In the genomic region with DNA sequence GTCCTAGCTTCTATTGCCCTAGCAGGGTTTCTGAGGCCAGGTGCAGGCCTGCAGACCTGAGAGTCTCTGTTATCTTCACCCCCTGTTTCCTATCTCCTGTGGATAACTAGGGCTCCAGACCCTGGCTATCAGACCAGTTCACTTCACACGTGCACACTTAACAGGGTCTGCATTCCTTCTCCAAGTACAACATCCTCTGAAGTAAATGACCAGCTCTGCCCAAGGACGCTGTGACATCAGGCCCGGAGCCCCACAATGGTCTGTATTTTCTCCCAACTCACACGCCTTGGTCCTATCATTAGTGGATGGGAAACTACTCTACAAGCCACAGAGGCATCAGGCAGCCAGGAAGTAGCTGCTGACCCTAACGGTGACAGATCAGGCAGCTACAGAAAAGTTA, we compare ENCODE assay signal across 24 mouse cellular contexts.
DNase-seq lines count a peak whose midpoint lies in the region; ATAC-seq and TF ChIP-seq lines count a peak whose summit lies in the region.
"Had no signal": no experiment of that assay in that cellular context is flagged by ENCODE, and none has a peak within 500 bp of the region (broad histone marks: within the 10 kb centered on the region; RNA-seq: fewer than 3 reads in every experiment).

No protein-coding gene starts in this region.

- H3K27me3 ChIP-seq in heart, adult 2 months (ENCODE audit: control insufficient read depth, insufficient read depth, low read length) = no peaks in the 10 kb centered on the region
- no peaks in the 10 kb centered on the region for H3K27me3 ChIP-seq in heart, embryonic 11.5 days (ENCODE audit: control insufficient read depth, insufficient read depth, low read length)
- H3K27me3 ChIP-seq in heart, embryonic 13.5 days (replicated peaks) = no peaks in the 10 kb centered on the region
- H3K27me3 ChIP-seq: CH12.LX; embryonic facial prominence, embryonic 12.5 days; forebrain, embryonic 13.5 days; forebrain, embryonic 15.5 days; Patski had no signal

- no peaks in the 10 kb centered on the region for H3K79me2 ChIP-seq in heart, adult 2 months (replicated peaks; ENCODE audit: control insufficient read depth, insufficient read depth, low read length)

- no peaks in the 10 kb centered on the region for H3K36me3 ChIP-seq in heart, adult 2 months (ENCODE audit: control insufficient read depth, insufficient read depth, low read length)
- no peaks in the 10 kb centered on the region for H3K36me3 ChIP-seq in heart, embryonic 11.5 days (ENCODE audit: control insufficient read depth, insufficient read depth, low read length)
- H3K36me3 ChIP-seq in heart, embryonic 13.5 days = no peaks in the 10 kb centered on the region
- H3K36me3 ChIP-seq: embryonic facial prominence, embryonic 10.5 days; embryonic facial prominence, embryonic 12.5 days; forebrain, embryonic 15.5 days had no signal

- H3K9ac ChIP-seq in heart, adult 2 months (ENCODE audit: low read depth, low read length) = no peak overlapping the region
- no peak overlapping the region for H3K9ac ChIP-seq in heart, embryonic 11.5 days (ENCODE audit: low read depth, low read length)
- no peak overlapping the region for H3K9ac ChIP-seq in heart, embryonic 13.5 days
- H3K9ac ChIP-seq: embryonic facial prominence, embryonic 12.5 days; forebrain, embryonic 13.5 days; forebrain, embryonic 15.5 days had no signal

- no peak overlapping the region for H3K27ac ChIP-seq in heart, adult 2 months
- H3K27ac ChIP-seq in heart, embryonic 11.5 days (ENCODE audit: low read depth, low read length) = peak overlapping the region; percentile 6; the same call in 1 of the 2 replicates
- H3K27ac ChIP-seq in heart, embryonic 13.5 days (replicated peaks) = peak overlapping the region; percentile 51
- H3K27ac ChIP-seq: embryonic facial prominence, embryonic 10.5 days; embryonic facial prominence, embryonic 12.5 days; forebrain, embryonic 13.5 days; forebrain, embryonic 15.5 days had no signal

- no peak for TF ChIP-seq POLR2A in heart, adult 2 months (IDR thresholded peaks at IDR 0.05; ENCODE audit: insufficient read depth, low read depth, low read length)

- no peak overlapping the region for H3K4me3 ChIP-seq in heart, adult 2 months
- H3K4me3 ChIP-seq in heart, embryonic 11.5 days (ENCODE audit: low read depth, low read length) = no peak overlapping the region
- no peak overlapping the region for H3K4me3 ChIP-seq in heart, embryonic 13.5 days
- H3K4me3 ChIP-seq: embryonic facial prominence, embryonic 10.5 days; embryonic facial prominence, embryonic 12.5 days; forebrain, embryonic 13.5 days; forebrain, embryonic 15.5 days had no signal

- no peak overlapping the region for H3K4me2 ChIP-seq in heart, embryonic 11.5 days
- H3K4me2 ChIP-seq in heart, embryonic 13.5 days = no peak overlapping the region
- H3K4me2 ChIP-seq: embryonic facial prominence, embryonic 12.5 days; forebrain, embryonic 13.5 days; forebrain, embryonic 15.5 days had no signal

- H3K4me1 ChIP-seq in heart, adult 2 months (ENCODE audit: control insufficient read depth, insufficient read depth, low read length) = no peaks in the 10 kb centered on the region
- H3K4me1 ChIP-seq in heart, embryonic 11.5 days (ENCODE audit: control insufficient read depth, insufficient read depth, low read length) = peaks cover 9% of the 10 kb centered on the region
- peaks cover 23% of the 10 kb centered on the region for H3K4me1 ChIP-seq in heart, embryonic 13.5 days
- H3K4me1 ChIP-seq: embryonic facial prominence, embryonic 10.5 days; embryonic facial prominence, embryonic 12.5 days; forebrain, embryonic 13.5 days; forebrain, embryonic 15.5 days had no signal

- DNase-seq in heart, adult 11 months = peak; percentile 74
- DNase-seq in heart, adult 2 months = no peak
- no peak for DNase-seq in heart, postnatal 25 days (ENCODE audit: low spot score)
- no peak for DNase-seq in heart, postnatal 10 days
- DNase-seq: adrenal gland, adult 8-10 months; adrenal gland, postnatal 14 days; adrenal gland, postnatal 36 days; B cell, adult 2 months; cerebellum, adult 11-12 months; cerebellum, adult 2 months; cerebellum, adult 9-10 months; cerebellum, postnatal 10 days; cerebellum, postnatal 25 days had no signal

- 25% methylated on average over 5 of the region's 5 CpGs for WGBS in heart, adult 2 months
- WGBS in heart, embryonic 11.5 days (ENCODE audit: insufficient replicate concordance) = 20% methylated on average over 5 of the region's 5 CpGs
- WGBS in heart, embryonic 13.5 days = 15% methylated on average over 5 of the region's 5 CpGs

- no peak for TF ChIP-seq CTCF in heart, adult 2 months (IDR thresholded peaks at IDR 0.05)

- no peak for TF ChIP-seq EP300 in heart, adult 2 months (IDR thresholded peaks at IDR 0.05; ENCODE audit: insufficient read depth, low read depth, low read length)

- no peaks in the 10 kb centered on the region for H3K9me3 ChIP-seq in heart, embryonic 11.5 days (replicated peaks; ENCODE audit: control insufficient read depth, low read length)
- no peaks in the 10 kb centered on the region for H3K9me3 ChIP-seq in heart, embryonic 13.5 days
- H3K9me3 ChIP-seq: embryonic facial prominence, embryonic 10.5 days; embryonic facial prominence, embryonic 12.5 days; forebrain, embryonic 13.5 days; forebrain, embryonic 15.5 days; G1E had no signal

- intact Hi-C loops in heart, adult 2 months (cut with DNase I) = no loop called here
- intact Hi-C loops in heart, postnatal 25 days (cut with DNase I) = no loop called here
- intact Hi-C loops in heart, postnatal 10 days (cut with DNase I) = no loop called here

- ATAC-seq in heart, embryonic 11.5 days (replicated peaks; ENCODE audit: insufficient number of reproducible peaks, low FRiP score, low TSS enrichment) = peak; percentile 42; the same call in 1 of the 2 replicates
- no peak for ATAC-seq in heart, embryonic 13.5 days (ENCODE audit: extremely low read depth, insufficient number of reproducible peaks, low FRiP score, low TSS enrichment)
- ATAC-seq: activated CD4-positive, CD25-positive, alpha-beta regulatory T cell, adult 4 months; CD4-positive, CD25-positive, alpha-beta regulatory T cell, adult 4 months; forebrain, embryonic 13.5 days; forebrain, embryonic 15.5 days; Patski had no signal
